Mouse (Mus musculus) lung, embryonic 15.5 days (tissue): ENCODE measurements around the gene Stk4. TPM values are rescaled to one million over a fixed set of nuclear protein-coding genes. Genes with fewer than 3 reads are reported as not detected.
A peak's percentile ranks its signal among the peaks of the same experiment; 100 is the strongest.

Experiments used
- ATAC-seq: fragments of 200-750 bp; cut with Nextera tagmentation; 2 replicates; pipeline ENCODE4 v1.8.0; 2017; ENCODE audit warnings: moderate number of reproducible peaks, borderline replicate concordance; ENCODE audit not compliant: low FRiP score, low TSS enrichment; ENCODE audit errors: extremely low read depth
- H3K27ac ChIP-seq: fragments of 300-500 bp; sonication (generic); 2 replicates; pipeline ENCODE4 v1.5.1; 2015; ENCODE audit warnings: moderate library complexity, mild to moderate bottlenecking, inconsistent platforms
- H3K27me3 ChIP-seq: fragments of 300-500 bp; sonication (generic); 2 replicates; pipeline ENCODE4 v1.6.1; 2015; ENCODE audit warnings: inconsistent platforms
- H3K36me3 ChIP-seq: fragments of 300-500 bp; sonication (generic); 2 replicates; pipeline ENCODE4 v1.6.1; 2015; ENCODE audit warnings: inconsistent platforms
- H3K4me1 ChIP-seq: fragments of 300-500 bp; sonication (generic); 2 replicates; pipeline ENCODE4 v1.6.1; 2015; ENCODE audit warnings: inconsistent platforms
- H3K4me2 ChIP-seq: fragments of 300-500 bp; sonication (generic); 2 replicates; pipeline ENCODE4 v1.6.1; 2015; ENCODE audit warnings: inconsistent platforms, mild to moderate bottlenecking, moderate library complexity
- H3K4me3 ChIP-seq: fragments of 300-500 bp; sonication (generic); 2 replicates; pipeline ENCODE4 v1.5.1; 2015; ENCODE audit warnings: mild to moderate bottlenecking, inconsistent platforms
- H3K9ac ChIP-seq: fragments of 300-500 bp; sonication (generic); 2 replicates; pipeline ENCODE4 v1.6.1; 2015; ENCODE audit warnings: inconsistent platforms
- H3K9me3 ChIP-seq: fragments of 300-500 bp; sonication (generic); 2 replicates; pipeline ENCODE4 v1.6.1; 2016; ENCODE audit warnings: inconsistent platforms
- WGBS: fragments of 180-500 bp; shearing (Covaris S2); methylation state at CpG from one replicate; pipeline ENCODE4 v1.1.7; 2015; 5-methylcytosine and 5-hydroxymethylcytosine counted together
- polyA plus RNA-seq: library from polyadenylated mRNA; unstranded; fragments of >200 nt; fragmentation: Nextera tagmentation; extraction: Ambion mirVana; gene quantifications from 2 replicates; pipeline ENCODE4 v1.2.1, GENCODE M21; 2015

The Stk4 gene
- polyA plus RNA-seq, 1 experiment from 2014 or later = 23.2 TPM

DNA sequence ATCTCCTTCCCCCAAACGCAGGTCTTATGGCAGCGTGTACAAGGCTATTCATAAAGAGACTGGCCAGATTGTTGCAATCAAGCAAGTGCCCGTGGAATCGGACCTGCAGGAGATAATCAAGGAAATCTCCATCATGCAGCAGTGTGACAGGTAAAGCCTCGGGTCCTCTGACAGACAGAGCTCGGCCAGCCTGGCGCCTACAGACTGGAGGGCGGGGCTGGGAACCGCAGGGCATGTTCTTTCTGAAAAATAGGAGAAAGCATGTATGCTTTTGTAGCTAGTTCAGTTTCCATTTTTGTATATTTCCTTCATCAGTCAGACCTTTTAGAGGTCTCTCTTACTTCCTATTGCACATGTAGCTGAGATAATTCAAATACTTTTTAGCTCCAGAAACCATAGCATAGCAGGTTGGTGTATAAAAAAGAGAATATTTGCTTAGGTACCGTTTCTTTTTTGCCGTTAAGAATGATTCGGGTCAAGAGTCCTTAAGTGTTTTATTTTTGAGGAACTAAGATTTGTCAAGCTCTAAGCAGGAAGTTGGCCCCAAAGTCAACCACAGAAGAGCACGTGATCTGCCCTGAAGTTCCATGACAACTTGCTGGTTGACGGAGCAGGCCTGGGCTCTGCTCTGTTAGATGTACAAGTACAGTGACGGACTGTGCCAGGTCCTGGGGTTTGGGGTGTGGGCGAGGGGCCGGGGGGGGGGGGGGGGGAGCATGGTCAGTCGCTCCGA is 13.7 kb downstream of the Stk4 start:
- Histone ChIP-seq H3K9ac (no peak overlapping the region), H3K27ac (peak overlapping the region; percentile 29), H3K9me3 (no peaks in the 10 kb centered on the region), H3K4me2 (no peak overlapping the region), H3K36me3 (peaks cover 76% of the 10 kb centered on the region), H3K4me1 (0 out of 2 replicates have a peak, but pooled peaks cover 3% of the 10 kb centered on the region), H3K27me3 (no peaks in the 10 kb centered on the region), H3K4me3 (no peak overlapping the region)
- peak; percentile 52; the same call in 1 of the 2 replicates for ATAC-seq
- 59% methylated on average over 18 of the region's 19 CpGs for WGBS

DNA sequence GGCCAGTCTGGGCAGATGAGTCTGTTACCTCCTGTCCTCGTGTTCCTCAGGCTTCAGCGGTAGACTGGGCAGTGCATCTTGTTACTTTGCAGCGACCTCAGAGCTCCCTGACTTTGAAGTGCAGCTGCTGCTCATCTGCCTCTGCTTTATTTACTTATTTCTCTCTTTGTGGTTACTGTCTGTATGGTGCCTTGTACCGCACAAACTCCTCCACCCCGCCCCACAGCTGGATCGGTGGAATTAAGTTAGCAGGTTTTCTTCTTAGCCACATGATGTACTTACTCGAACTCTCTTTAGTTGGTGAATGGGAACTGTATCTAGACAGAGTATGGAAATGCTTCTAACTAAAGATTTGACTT is 14.2 kb downstream of the Stk4 start:
- Histone ChIP-seq H3K27ac (no peak overlapping the region), H3K27me3 (no peaks in the 10 kb centered on the region), H3K4me2 (no peak overlapping the region), H3K4me1 (0 out of 2 replicates have a peak, but pooled peaks cover 3% of the 10 kb centered on the region), H3K9ac (no peak overlapping the region), H3K36me3 (peaks cover 80% of the 10 kb centered on the region), H3K4me3 (no peak overlapping the region), H3K9me3 (no peaks in the 10 kb centered on the region)
- WGBS = 73% methylated on average over 7 of the region's 7 CpGs
- ATAC-seq = no peak; the same call in 1 of the 2 replicates

DNA sequence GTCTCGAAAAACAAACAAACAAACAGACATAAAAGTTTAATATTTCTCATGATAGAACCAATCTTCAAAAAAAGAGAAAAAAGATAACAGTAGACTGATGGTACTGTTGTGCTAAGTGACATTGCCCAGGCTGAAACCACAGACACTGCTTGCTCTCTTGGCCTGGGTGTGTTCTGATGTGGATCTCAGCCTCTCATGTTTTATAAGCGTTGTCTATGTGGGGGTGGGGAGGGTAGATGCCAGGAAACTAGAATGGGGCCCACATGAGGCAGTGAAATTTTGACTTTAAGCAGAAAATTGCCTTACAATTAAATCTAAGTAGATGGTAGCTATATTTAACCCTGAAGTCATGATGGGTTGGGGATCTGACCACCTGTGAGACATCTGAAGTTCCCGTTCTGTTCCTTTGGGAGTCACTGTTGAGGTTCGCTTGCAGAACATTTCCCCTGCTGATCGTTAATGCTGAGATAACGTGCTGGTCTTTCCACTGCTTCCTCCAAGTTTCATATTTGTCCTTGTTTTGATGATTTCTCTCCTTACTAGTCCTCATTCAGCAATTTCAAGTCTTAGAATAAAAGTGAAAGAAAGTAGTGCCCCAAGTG is 17.4 kb downstream of the Stk4 start:
- H3K9ac ChIP-seq = no peak overlapping the region
- H3K27ac ChIP-seq = no peak overlapping the region
- no peak overlapping the region for H3K4me3 ChIP-seq
- ATAC-seq = no peak
- H3K4me2 ChIP-seq = no peak overlapping the region
- H3K27me3 ChIP-seq = no peaks in the 10 kb centered on the region
- 86% methylated on average over 6 of the region's 6 CpGs for WGBS
- no peaks in the 10 kb centered on the region for H3K9me3 ChIP-seq
- H3K4me1 ChIP-seq = 0 out of 2 replicates have a peak, but pooled peaks cover 3% of the 10 kb centered on the region
- H3K36me3 ChIP-seq = peaks cover 61% of the 10 kb centered on the region

DNA sequence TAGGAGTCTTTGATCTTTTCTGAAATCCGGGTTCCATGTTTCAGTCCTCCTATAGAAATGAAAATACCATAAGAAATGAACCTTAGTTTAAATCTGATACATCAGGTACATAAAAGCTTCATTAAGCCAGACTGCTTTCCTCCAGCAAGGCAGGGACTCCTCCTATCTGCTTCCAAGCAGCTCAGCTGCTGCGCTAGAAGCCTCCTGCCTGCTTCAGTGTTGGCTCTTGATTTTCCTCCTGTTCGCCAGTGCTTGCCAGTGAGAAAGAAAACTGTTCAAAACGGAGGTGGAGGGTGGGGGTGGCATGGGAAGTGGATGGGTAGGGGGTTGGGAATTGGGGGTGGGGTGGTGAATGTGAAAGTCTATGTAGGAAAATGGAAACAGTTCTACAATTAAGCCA is 19.4 kb downstream of the Stk4 start:
- no peak overlapping the region for H3K27ac ChIP-seq
- H3K9ac ChIP-seq = no peak overlapping the region
- H3K4me1 ChIP-seq = no peaks in the 10 kb centered on the region
- no peak overlapping the region for H3K4me3 ChIP-seq
- H3K36me3 ChIP-seq = peaks cover 46% of the 10 kb centered on the region
- H3K4me2 ChIP-seq = no peak overlapping the region
- no peak for ATAC-seq
- WGBS = 90% methylated on average over 4 of the region's 4 CpGs
- no peaks in the 10 kb centered on the region for H3K9me3 ChIP-seq
- H3K27me3 ChIP-seq = no peaks in the 10 kb centered on the region

DNA sequence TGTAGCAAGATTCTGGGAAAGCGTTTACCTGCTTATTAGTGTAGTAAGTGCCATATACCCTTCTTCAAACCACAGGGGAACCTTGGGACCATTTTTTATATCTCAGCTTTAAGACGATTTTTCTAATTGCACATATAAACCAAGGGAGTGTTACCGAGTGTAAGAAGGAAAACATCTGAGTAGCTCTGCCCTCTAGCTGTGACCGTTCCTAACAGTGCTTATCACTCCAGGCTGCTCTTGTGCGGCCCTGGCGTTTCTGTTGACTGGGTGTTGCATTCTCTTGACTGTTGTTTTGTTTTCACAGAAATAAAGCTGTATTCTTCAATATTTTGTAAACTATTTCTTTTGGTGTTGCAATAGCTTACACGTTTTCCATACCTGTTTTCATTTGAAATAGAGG is 24.0 kb downstream of the Stk4 start:
- no peak for ATAC-seq
- Histone ChIP-seq H3K27ac (no peak overlapping the region), H3K36me3 (peaks cover 35% of the 10 kb centered on the region), H3K9ac (no peak overlapping the region), H3K9me3 (no peaks in the 10 kb centered on the region), H3K4me3 (no peak overlapping the region), H3K4me1 (no peaks in the 10 kb centered on the region), H3K4me2 (no peak overlapping the region), H3K27me3 (no peaks in the 10 kb centered on the region)
- 66% methylated on average over 7 of the region's 7 CpGs for WGBS

DNA sequence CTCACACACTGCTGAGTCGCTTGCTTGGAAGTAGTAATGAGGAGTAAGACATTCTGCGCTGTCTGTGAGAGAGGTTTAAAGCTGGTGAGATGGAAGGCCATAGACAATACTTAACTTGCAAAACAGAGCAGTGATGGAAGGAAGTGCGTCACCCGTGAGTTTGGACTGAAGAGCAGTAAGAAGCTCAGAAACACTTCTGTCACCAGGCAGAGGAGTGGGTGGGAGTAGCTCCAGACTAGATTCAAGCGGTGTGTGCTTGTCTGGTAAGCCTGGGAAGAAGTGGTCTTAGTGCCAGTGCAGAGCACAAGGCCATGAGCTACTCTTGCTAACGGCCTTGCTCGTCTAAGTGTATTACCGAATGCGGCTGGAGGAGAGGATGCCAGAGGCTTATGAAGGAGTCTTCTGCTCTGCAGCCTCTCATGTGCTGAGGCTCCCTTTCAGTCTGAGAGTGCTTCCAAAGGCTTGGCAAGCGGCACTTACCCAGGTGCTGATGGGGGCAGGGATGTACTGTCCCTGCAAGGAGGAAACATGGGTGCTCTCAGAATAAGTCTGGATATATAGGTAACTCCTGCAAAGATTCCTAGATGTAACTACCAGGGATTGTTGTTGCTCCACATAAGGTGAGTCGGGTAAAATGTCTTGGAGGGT is 28.6 kb downstream of the Stk4 start:
- Histone ChIP-seq H3K27ac (no peak overlapping the region), H3K36me3 (peaks cover 55% of the 10 kb centered on the region), H3K4me3 (no peak overlapping the region), H3K27me3 (no peaks in the 10 kb centered on the region), H3K4me2 (no peak overlapping the region), H3K9me3 (no peaks in the 10 kb centered on the region), H3K9ac (no peak overlapping the region), H3K4me1 (no peaks in the 10 kb centered on the region)
- no peak for ATAC-seq
- 90% methylated on average over 11 of the region's 11 CpGs for WGBS

DNA sequence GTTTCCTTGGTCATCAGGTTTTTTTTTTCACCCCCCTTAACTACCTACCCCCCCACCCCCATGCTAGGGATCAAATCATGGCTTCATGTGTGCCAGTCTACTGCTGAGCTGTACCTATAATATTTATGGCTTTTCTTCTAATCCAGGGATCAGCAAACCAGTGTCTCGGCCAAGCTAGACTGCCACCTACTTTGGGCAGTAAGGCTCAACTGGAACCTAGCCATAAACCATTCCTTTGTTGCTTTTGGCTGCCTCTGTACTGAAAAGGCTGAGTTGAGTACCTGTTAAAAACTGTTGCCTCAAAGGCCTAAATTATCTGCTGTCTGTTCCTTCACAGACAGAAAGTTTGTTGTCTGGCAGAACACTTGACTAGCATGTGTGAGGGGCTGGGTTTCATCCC is 31.8 kb downstream of the Stk4 start:
- 74% methylated on average over 1 of the region's 1 CpGs for WGBS
- Histone ChIP-seq H3K27me3 (no peaks in the 10 kb centered on the region), H3K4me1 (no peaks in the 10 kb centered on the region), H3K4me2 (no peak overlapping the region), H3K27ac (no peak overlapping the region), H3K36me3 (peaks cover 59% of the 10 kb centered on the region), H3K4me3 (no peak overlapping the region), H3K9ac (no peak overlapping the region), H3K9me3 (no peaks in the 10 kb centered on the region)
- no peak for ATAC-seq

DNA sequence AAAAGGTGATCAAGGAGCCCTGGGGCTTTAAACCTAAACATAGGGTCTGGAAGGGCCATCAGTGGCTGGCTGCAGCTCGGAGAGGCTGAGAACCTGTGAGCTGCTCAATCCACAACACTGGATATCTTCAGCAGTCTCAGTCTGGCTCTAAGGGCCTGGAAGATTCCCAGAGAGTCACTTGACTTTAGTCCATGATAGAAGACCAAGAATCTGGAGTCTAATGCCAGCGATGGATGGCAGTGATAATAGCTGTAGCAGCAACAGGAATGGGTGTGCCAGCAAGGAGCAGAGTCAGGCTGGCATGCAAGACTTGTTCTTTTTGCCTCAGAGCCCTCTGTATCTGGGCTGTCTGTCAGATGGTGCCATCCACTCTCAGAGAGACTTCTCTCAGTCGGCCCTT is 32.2 kb downstream of the Stk4 start:
- H3K27ac ChIP-seq = no peak overlapping the region
- no peaks in the 10 kb centered on the region for H3K27me3 ChIP-seq
- no peak overlapping the region for H3K9ac ChIP-seq
- H3K4me3 ChIP-seq = no peak overlapping the region
- H3K4me1 ChIP-seq = no peaks in the 10 kb centered on the region
- no peaks in the 10 kb centered on the region for H3K9me3 ChIP-seq
- 83% methylated on average over 3 of the region's 3 CpGs for WGBS
- no peak overlapping the region for H3K4me2 ChIP-seq
- H3K36me3 ChIP-seq = peaks cover 59% of the 10 kb centered on the region
- ATAC-seq = no peak

DNA sequence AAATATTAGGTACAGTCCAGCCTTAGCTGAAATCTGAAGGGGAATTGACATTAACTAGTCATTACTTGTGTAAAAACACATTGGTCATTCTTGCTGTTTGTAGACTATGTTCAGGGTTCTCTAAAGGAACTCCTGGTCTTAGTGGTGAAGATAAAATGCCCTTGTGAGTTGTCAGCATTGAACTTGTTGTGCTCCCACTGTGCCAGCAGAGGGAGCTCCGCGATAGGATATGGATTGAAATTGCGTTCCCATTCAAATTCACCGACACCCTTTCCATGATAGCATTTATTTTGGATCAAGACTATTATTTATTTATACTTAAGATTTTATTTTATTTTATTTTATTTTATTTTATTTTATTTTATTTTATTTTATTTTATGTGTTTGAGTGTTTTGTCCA is 33.4 kb downstream of the Stk4 start:
- no peak for ATAC-seq
- H3K27me3 ChIP-seq = no peaks in the 10 kb centered on the region

DNA sequence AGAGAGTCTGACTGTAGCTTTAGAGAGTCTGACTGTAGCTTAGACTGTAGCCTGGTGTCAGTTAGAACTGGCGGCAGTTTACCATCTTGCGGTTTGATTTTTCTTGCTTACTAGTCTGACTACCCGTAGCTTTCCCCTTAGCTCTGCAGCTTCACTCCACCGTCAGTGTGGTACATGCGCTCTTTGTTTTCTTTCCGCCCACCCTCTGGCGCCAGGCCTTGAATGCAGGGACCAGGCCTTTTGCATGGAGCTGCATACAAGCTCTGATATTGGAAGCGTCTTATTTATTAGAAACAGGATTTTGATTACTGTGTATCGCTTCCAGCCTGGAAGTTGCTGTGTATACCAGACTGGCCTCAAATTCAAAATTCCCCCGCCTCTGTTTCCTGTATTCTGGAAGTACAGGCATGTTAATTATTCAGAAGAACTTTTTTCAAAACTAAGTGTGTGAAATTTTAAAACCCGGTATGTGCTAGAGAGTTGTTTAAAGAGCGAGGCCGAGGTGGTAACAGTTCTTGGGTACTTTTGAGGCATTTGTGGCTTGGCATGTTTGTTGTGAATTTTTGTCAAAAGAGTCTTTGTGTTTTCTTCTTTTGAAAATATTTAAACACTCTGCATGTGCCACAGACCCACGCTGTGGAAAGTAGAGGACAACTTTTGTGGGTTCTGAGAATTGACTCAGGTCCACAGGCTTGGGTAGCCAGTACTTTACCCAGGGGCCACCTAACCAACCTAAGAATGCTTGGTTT is 36.3 kb downstream of the Stk4 start:
- H3K4me3 ChIP-seq = no peak overlapping the region
- 87% methylated on average over 14 of the region's 14 CpGs for WGBS
- H3K27me3 ChIP-seq = no peaks in the 10 kb centered on the region
- H3K36me3 ChIP-seq = peaks cover 29% of the 10 kb centered on the region; the same call in 1 of the 2 replicates
- no peak overlapping the region for H3K4me2 ChIP-seq
- no peaks in the 10 kb centered on the region for H3K9me3 ChIP-seq
- H3K9ac ChIP-seq = no peak overlapping the region
- no peak overlapping the region for H3K27ac ChIP-seq
- ATAC-seq = no peak
- no peaks in the 10 kb centered on the region for H3K4me1 ChIP-seq

More for the DNA sequence above, 33.4 kb downstream of the Stk4 start:
- Histone ChIP-seq H3K36me3 (peaks cover 54% of the 10 kb centered on the region), H3K9me3 (no peaks in the 10 kb centered on the region), H3K9ac (no peak overlapping the region), H3K4me3 (no peak overlapping the region), H3K27ac (no peak overlapping the region), H3K4me2 (no peak overlapping the region), H3K4me1 (no peaks in the 10 kb centered on the region)
- WGBS = 22% methylated on average over 4 of the region's 4 CpGs

DNA sequence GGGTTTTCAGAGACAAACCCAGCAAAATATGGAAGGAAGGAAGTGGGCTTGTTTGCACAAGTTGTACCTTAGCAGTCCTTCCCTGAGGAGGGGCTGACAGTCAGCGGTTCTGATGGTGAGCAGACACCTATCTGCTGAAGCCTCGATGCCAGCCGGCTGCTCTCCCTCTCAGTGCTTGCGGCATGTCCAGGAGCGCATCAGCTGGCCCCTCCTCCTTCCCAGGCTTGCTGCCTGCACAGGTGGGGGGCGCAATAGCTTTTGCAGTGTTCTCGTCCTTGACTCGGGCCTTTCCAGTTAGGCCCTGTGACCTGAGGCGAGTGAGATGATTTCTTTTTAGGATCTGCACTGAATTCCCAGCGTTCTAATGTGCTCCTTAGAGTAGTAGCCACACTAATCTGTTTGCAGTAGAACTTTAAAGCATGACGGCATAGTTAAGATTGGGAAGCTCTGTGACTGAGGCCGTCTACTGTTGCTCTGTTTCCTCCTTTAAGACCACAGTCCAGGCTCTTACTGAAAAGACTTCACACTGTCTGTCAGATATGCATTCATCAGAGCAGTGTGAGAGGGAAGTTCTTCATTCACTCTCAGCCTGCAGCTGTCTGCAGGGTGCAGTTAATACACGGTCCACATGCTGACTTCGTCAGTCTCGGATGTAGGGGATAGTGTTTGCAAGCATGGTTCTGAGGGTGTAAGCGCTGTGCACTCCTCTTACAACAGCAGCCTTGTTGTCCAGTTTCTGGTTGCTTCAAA is 37.2 kb downstream of the Stk4 start:
- no peak overlapping the region for H3K4me2 ChIP-seq
- peaks cover 27% of the 10 kb centered on the region; the same call in 1 of the 2 replicates for H3K36me3 ChIP-seq
- no peak for ATAC-seq
- H3K4me3 ChIP-seq = no peak overlapping the region
- 81% methylated on average over 16 of the region's 16 CpGs for WGBS
- H3K27me3 ChIP-seq = no peaks in the 10 kb centered on the region
- no peaks in the 10 kb centered on the region for H3K4me1 ChIP-seq
- H3K9ac ChIP-seq = no peak overlapping the region
- H3K9me3 ChIP-seq = no peaks in the 10 kb centered on the region
- no peak overlapping the region for H3K27ac ChIP-seq
